Mouse (Mus musculus) cortical plate, adult 2 months (tissue): ENCODE data around the gene Jpt2.

Source experiments
- CTCF ChIP-seq: fragments of 200-500 bp; IDR thresholded peaks from 2 replicates; pipeline ENCODE4 v1.5.1; 2011; ENCODE audit warnings: mild to moderate bottlenecking, control low read depth, low read length; ENCODE audit not compliant: insufficient read depth; ENCODE audit errors: extremely low read depth
- POLR2A ChIP-seq: fragments of 200-500 bp; IDR thresholded peaks from 2 replicates; pipeline ENCODE4 v1.6.1; 2011; ENCODE audit warnings: mild to moderate bottlenecking, low read length, control low read depth; ENCODE audit not compliant: insufficient read depth; ENCODE audit errors: extremely low read depth

- TF ChIP-seq POLR2A (no peak), CTCF (no peak)
Measured at GRCm38 (mm10) chr17:24953291-24953690, 7.2 kb downstream of the Jpt2 start.
